Mouse (Mus musculus) embryonic fibroblast, embryonic 13.5 days (primary cell): ENCODE data around the gene Tnfsf10. TPM values are rescaled to one million over a fixed set of nuclear protein-coding genes. Genes with fewer than 3 reads are reported as not detected.

Experiments
- H3K27ac ChIP-seq: 2 replicates; pipeline ENCODE4 v1.5.1; 2012; ENCODE audit warnings: low read length, control low read depth, inconsistent platforms; ENCODE audit not compliant: insufficient read depth
- H3K4me1 ChIP-seq: 2 replicates; pipeline ENCODE4 v1.6.1; 2011; ENCODE audit warnings: low read length; ENCODE audit not compliant: control insufficient read depth, insufficient read depth
- H3K4me3 ChIP-seq: 2 replicates; pipeline ENCODE4 v1.5.1; 2011; ENCODE audit warnings: mild to moderate bottlenecking, control low read depth, low read length; ENCODE audit not compliant: insufficient read depth
- CTCF ChIP-seq: IDR thresholded peaks from 2 replicates; pipeline ENCODE4 v1.5.1; 2011; ENCODE audit warnings: mild to moderate bottlenecking, control low read depth, low read length, moderate library complexity, borderline replicate concordance; ENCODE audit not compliant: insufficient read depth
- POLR2A ChIP-seq: IDR thresholded peaks from 2 replicates; pipeline ENCODE4 v1.6.1; 2011; ENCODE audit warnings: low read depth, mild to moderate bottlenecking, control low read depth, low read length, moderate library complexity
- polyA plus RNA-seq: library from polyadenylated mRNA; stranded (reverse); fragments of >200 nt; gene quantifications from 2 replicates; pipeline ENCODE4 v1.2.4, GENCODE M21; 2011; ENCODE audit warnings: low read depth; ENCODE audit not compliant: missing spikeins, insufficient read length

Gene Tnfsf10
- polyA plus RNA-seq, 1 experiment, result 0.11 TPM

DNA sequence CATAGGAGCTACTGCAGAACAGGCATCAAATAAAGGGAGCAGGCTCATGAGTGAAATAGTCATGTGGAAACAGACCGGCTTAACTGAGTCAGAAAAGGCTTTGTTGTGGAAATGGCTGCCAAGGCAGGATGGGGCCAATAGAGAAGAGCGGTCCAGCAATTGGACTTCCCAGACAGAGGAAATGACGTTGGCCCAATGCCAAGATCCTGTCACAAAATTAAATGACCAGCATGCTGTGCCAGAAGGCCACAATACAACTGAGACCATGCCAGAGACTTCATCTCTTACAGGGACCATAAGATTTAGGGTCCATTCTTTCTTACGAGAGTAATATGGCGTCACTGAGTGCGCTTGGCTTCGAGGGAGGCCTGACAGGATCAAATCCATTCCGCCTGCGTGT lies 34.3 kb downstream of the Tnfsf10 start:
- no peaks in the 10 kb centered on the region for H3K4me1 ChIP-seq
- no peak overlapping the region for H3K4me3 ChIP-seq
- H3K27ac ChIP-seq, result no peak overlapping the region
- no peak for TF ChIP-seq CTCF
- TF ChIP-seq POLR2A, result no peak

- TF ChIP-seq CTCF (no peak), POLR2A (no peak)
- Histone ChIP-seq H3K27ac (no peak overlapping the region), H3K4me3 (no peak overlapping the region), H3K4me1 (no peaks in the 10 kb centered on the region)
These were observed 42.4 kb downstream of the Tnfsf10 start for GRCm38 (mm10) chr3:27359100-27359720.

DNA sequence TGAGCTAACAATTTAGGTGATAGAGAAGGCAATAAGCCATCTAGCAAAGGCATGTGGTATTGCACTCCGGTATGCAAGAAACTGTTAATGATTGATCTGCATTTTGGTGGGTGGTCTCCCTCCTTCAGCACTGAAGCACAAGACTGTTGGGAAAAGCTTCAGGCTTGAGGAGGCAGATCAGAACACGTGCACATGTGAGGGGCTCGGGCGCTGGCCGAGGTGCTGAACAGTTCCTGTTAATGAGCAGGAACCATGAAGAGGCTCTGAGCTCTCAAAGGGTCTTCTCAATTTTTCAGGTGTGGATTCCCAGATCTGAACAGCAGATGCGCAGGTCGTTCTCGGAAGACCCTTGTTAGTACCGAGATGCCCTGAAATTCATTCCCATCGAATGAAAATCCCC lies 53.3 kb downstream of the Tnfsf10 start:
- TF ChIP-seq POLR2A (no peak), CTCF (no peak)
- no peaks in the 10 kb centered on the region for H3K4me1 ChIP-seq
- no peak overlapping the region for H3K27ac ChIP-seq
- H3K4me3 ChIP-seq, result no peak overlapping the region

GRCm38 (mm10) chr3:27370582-27371275 lies 53.9 kb downstream of the Tnfsf10 start:
- Histone ChIP-seq H3K27ac (no peak overlapping the region), H3K4me1 (no peaks in the 10 kb centered on the region), H3K4me3 (no peak overlapping the region)
- TF ChIP-seq CTCF (no peak), POLR2A (no peak)

DNA sequence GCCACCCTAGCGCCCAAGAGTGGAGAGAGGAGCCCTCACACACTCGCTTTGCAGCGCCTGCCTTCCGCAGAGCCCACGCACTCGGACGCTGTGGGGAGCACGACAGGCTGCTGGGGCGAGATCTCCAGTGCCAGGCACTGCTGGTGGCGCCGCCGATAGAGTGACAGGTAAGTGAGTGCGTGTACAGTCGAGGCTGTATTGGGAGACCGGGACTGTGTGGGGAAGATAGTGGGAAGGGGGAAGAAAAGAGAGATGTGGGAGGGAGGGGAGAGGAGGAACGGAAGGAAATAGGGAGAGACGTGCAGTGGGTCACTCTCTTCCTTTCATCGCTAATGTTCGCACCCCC lies 54.4 kb downstream of the Tnfsf10 start, which contains the start of gene Ghsr:
TSS of gene Ghsr (plus strand) at position 76 of the 346 bp plus-strand sequence.
- no peaks in the 10 kb centered on the region for H3K4me1 ChIP-seq
- no peak within 1 kb of the TSS for H3K27ac ChIP-seq
- H3K4me3 ChIP-seq, result no peak within 1 kb of the TSS
- TF ChIP-seq POLR2A (no peak), CTCF (no peak)

- no peak overlapping the region for H3K4me3 ChIP-seq
- TF ChIP-seq CTCF, result no peak
- H3K4me1 ChIP-seq, result no peaks in the 10 kb centered on the region
- no peak overlapping the region for H3K27ac ChIP-seq
These were observed 55.2 kb downstream of the Tnfsf10 start for GRCm38 (mm10) chr3:27371725-27372650.

GRCm38 (mm10) chr3:27374396-27374795 lies 57.6 kb downstream of the Tnfsf10 start:
- Histone ChIP-seq H3K27ac (no peak overlapping the region), H3K4me1 (no peaks in the 10 kb centered on the region), H3K4me3 (no peak overlapping the region)
- TF ChIP-seq CTCF, result no peak
- no peak for TF ChIP-seq POLR2A

DNA sequence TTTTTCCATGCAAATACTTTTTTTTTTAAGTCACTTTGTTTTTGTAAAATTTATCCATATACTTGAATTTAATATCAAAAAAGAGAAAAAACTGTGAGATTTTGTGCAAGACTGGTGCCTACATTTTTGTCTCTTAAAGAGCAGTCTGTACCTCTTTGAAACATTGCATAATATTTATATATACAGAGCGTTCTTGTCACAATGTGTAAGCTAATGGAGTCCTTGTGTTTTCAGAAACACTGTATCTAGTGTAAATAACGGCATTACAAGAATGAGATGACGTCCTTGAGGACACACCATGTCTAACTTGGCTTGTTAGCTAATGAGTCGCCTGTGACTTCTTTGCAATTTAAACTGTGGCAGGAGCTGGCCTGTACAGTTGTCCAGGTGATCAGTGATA lies 61.1 kb downstream of the Tnfsf10 start:
- H3K27ac ChIP-seq, result no peak overlapping the region
- TF ChIP-seq POLR2A, result no peak
- TF ChIP-seq CTCF, result no peak
- no peak overlapping the region for H3K4me3 ChIP-seq
- no peaks in the 10 kb centered on the region for H3K4me1 ChIP-seq

GRCm38 (mm10) chr3:27384836-27385235 lies 68.0 kb downstream of the Tnfsf10 start:
- no peak overlapping the region for H3K4me3 ChIP-seq
- no peak overlapping the region for H3K27ac ChIP-seq
- no peak for TF ChIP-seq CTCF
- TF ChIP-seq POLR2A, result no peak
- H3K4me1 ChIP-seq, result no peaks in the 10 kb centered on the region
